Mouse (Mus musculus) heart, embryonic 12.5 days (tissue): ENCODE measurements around the gene Klhl30. TPM values are rescaled to one million over a fixed set of nuclear protein-coding genes. Genes with fewer than 3 reads are reported as not detected.

ENCODE experiments used
- ATAC-seq: fragments of 200-750 bp; cut with Nextera tagmentation; 2 replicates; pipeline ENCODE4 v1.8.0; 2017; ENCODE audit warnings: moderate TSS enrichment, moderate library complexity; ENCODE audit not compliant: insufficient number of reproducible peaks, low FRiP score
- H3K27ac ChIP-seq: fragments of 300-500 bp; sonication (generic); 2 replicates; pipeline ENCODE4 v1.5.1; 2016; ENCODE audit warnings: mild to moderate bottlenecking, moderate library complexity; ENCODE audit not compliant: poor library complexity, severe bottlenecking
- H3K27me3 ChIP-seq: fragments of 300-500 bp; sonication (generic); replicated peaks from 2 replicates; pipeline ENCODE4 v1.6.1; 2016; ENCODE audit warnings: mild to moderate bottlenecking, moderate library complexity
- H3K36me3 ChIP-seq: fragments of 300-500 bp; sonication (generic); 2 replicates; pipeline ENCODE4 v1.6.1; 2016; ENCODE audit warnings: mild to moderate bottlenecking, moderate library complexity
- H3K4me1 ChIP-seq: fragments of 300-500 bp; sonication (generic); replicated peaks from 2 replicates; pipeline ENCODE4 v1.6.1; 2016; ENCODE audit warnings: mild to moderate bottlenecking
- H3K4me2 ChIP-seq: fragments of 300-500 bp; sonication (generic); 2 replicates; pipeline ENCODE4 v1.6.1; 2016; ENCODE audit warnings: mild to moderate bottlenecking, moderate library complexity
- H3K4me3 ChIP-seq: fragments of 300-500 bp; sonication (generic); 2 replicates; pipeline ENCODE4 v1.5.1; 2016; ENCODE audit warnings: mild to moderate bottlenecking
- H3K9ac ChIP-seq: fragments of 300-500 bp; sonication (generic); 2 replicates; pipeline ENCODE4 v1.6.1; 2016; ENCODE audit warnings: mild to moderate bottlenecking, moderate library complexity
- H3K9me3 ChIP-seq: fragments of 300-500 bp; sonication (generic); replicated peaks from 2 replicates; pipeline ENCODE4 v1.6.1; 2016; ENCODE audit warnings: mild to moderate bottlenecking, moderate library complexity
- WGBS: fragments of 180-500 bp; shearing (Covaris S2); methylation state at CpG from one replicate; pipeline ENCODE4 v1.1.7; 2016; 5-methylcytosine and 5-hydroxymethylcytosine counted together
- polyA plus RNA-seq: library from polyadenylated mRNA; unstranded; fragments of >200 nt; fragmentation: Nextera tagmentation; extraction: Ambion mirVana; gene quantifications from 2 replicates; pipeline ENCODE4 v1.2.1, GENCODE M21; 2016

Klhl30 gene
- polyA plus RNA-seq, 1 experiment from 2014 or later: 44.2 TPM

- peaks cover 14% of the 10 kb centered on the region; the same call in 1 of the 2 replicates for H3K9me3 ChIP-seq
- no peak overlapping the region for H3K9ac ChIP-seq
- no peak overlapping the region for H3K27ac ChIP-seq
- WGBS: 86% methylated on average over 16 of the region's 16 CpGs
- peaks cover 11% of the 10 kb centered on the region for H3K4me1 ChIP-seq
- H3K36me3 ChIP-seq: peaks cover 40% of the 10 kb centered on the region
- ATAC-seq: no peak
- 0 out of 2 replicates have a peak, but pooled peaks cover 7% of the 10 kb centered on the region for H3K27me3 ChIP-seq
- no peak overlapping the region for H3K4me2 ChIP-seq
- H3K4me3 ChIP-seq: no peak overlapping the region
Measured at GRCm38 (mm10) chr1:91364822-91365644, 14.2 kb downstream of the Klhl30 start.

GRCm38 (mm10) chr1:91365816-91366214 lies 15.0 kb downstream of the Klhl30 start:
- H3K9me3 ChIP-seq: peaks cover 14% of the 10 kb centered on the region; the same call in 1 of the 2 replicates
- WGBS: 28% methylated on average over 8 of the region's 8 CpGs
- no peak for ATAC-seq
- peaks cover 41% of the 10 kb centered on the region for H3K36me3 ChIP-seq
- H3K4me2 ChIP-seq: peak overlapping the region; percentile 92
- peaks cover 11% of the 10 kb centered on the region for H3K4me1 ChIP-seq
- H3K4me3 ChIP-seq: peak overlapping the region; percentile 52
- H3K27ac ChIP-seq: no peak overlapping the region
- 0 out of 2 replicates have a peak, but pooled peaks cover 7% of the 10 kb centered on the region for H3K27me3 ChIP-seq
- peak overlapping the region; percentile 76; the same call in 1 of the 2 replicates for H3K9ac ChIP-seq

- Histone ChIP-seq H3K36me3 (peaks cover 41% of the 10 kb centered on the region), H3K9ac (peak within 1 kb of the TSS; percentile 76), H3K4me3 (peak within 1 kb of the TSS; percentile 52), H3K27me3 (0 out of 2 replicates have a peak, but pooled peaks cover 7% of the 10 kb centered on the region), H3K4me2 (peak within 1 kb of the TSS; percentile 92), H3K27ac (no peak within 1 kb of the TSS), H3K9me3 (peaks cover 14% of the 10 kb centered on the region; the same call in 1 of the 2 replicates), H3K4me1 (peaks cover 11% of the 10 kb centered on the region)
- WGBS: 1% methylated on average over 68 of the region's 68 CpGs
- ATAC-seq: peak; percentile 31; the same call in 1 of the 2 replicates
Measured at GRCm38 (mm10) chr1:91366215-91367108, 15.6 kb downstream of the Klhl30 start, which contains the start of gene Erfe. Erfe (plus strand) TSS chr1:91366430.

- Histone ChIP-seq H3K4me1 (peaks cover 11% of the 10 kb centered on the region), H3K9ac (no peak overlapping the region), H3K27ac (no peak overlapping the region), H3K4me3 (no peak overlapping the region), H3K27me3 (0 out of 2 replicates have a peak, but pooled peaks cover 7% of the 10 kb centered on the region), H3K36me3 (peaks cover 41% of the 10 kb centered on the region), H3K9me3 (peaks cover 10% of the 10 kb centered on the region; the same call in 1 of the 2 replicates), H3K4me2 (no peak overlapping the region)
- WGBS: 97% methylated on average over 3 of the region's 3 CpGs
- ATAC-seq: no peak
Measured at GRCm38 (mm10) chr1:91367295-91367694, 16.5 kb downstream of the Klhl30 start.

- WGBS: 68% methylated on average over 4 of the region's 4 CpGs
- H3K27me3 ChIP-seq: 0 out of 2 replicates have a peak, but pooled peaks cover 7% of the 10 kb centered on the region
- no peak for ATAC-seq
- H3K27ac ChIP-seq: no peak overlapping the region
- H3K9ac ChIP-seq: no peak overlapping the region
- H3K4me3 ChIP-seq: no peak overlapping the region
- H3K4me1 ChIP-seq: peaks cover 11% of the 10 kb centered on the region
- H3K36me3 ChIP-seq: peaks cover 47% of the 10 kb centered on the region
- 0 out of 2 replicates have a peak, but pooled peaks cover 1% of the 10 kb centered on the region for H3K9me3 ChIP-seq
- no peak overlapping the region for H3K4me2 ChIP-seq
Measured at GRCm38 (mm10) chr1:91369408-91369807, 18.6 kb downstream of the Klhl30 start.

- WGBS: 84% methylated on average over 23 of the region's 23 CpGs
- no peak for ATAC-seq
- H3K4me2 ChIP-seq: no peak overlapping the region
Measured at GRCm38 (mm10) chr1:91370055-91370454, 19.2 kb downstream of the Klhl30 start.

GRCm38 (mm10) chr1:91373414-91373835 lies 22.6 kb downstream of the Klhl30 start:
- Histone ChIP-seq H3K4me2 (no peak overlapping the region), H3K4me3 (no peak overlapping the region), H3K27me3 (no peaks in the 10 kb centered on the region), H3K27ac (no peak overlapping the region), H3K9me3 (no peaks in the 10 kb centered on the region), H3K36me3 (peaks cover 87% of the 10 kb centered on the region), H3K9ac (no peak overlapping the region), H3K4me1 (peaks cover 10% of the 10 kb centered on the region)
- ATAC-seq: no peak
- 87% methylated on average over 6 of the region's 6 CpGs for WGBS

More at GRCm38 (mm10) chr1:91370055-91370454, 19.2 kb downstream of the Klhl30 start:
- H3K27ac ChIP-seq: no peak overlapping the region
- H3K27me3 ChIP-seq: 0 out of 2 replicates have a peak, but pooled peaks cover 7% of the 10 kb centered on the region
- no peaks in the 10 kb centered on the region for H3K9me3 ChIP-seq
- H3K4me3 ChIP-seq: no peak overlapping the region
- H3K4me1 ChIP-seq: peaks cover 11% of the 10 kb centered on the region
- no peak overlapping the region for H3K9ac ChIP-seq
- H3K36me3 ChIP-seq: peaks cover 54% of the 10 kb centered on the region

- Histone ChIP-seq H3K9me3 (no peaks in the 10 kb centered on the region), H3K36me3 (peaks cover 91% of the 10 kb centered on the region), H3K27me3 (no peaks in the 10 kb centered on the region), H3K9ac (no peak overlapping the region), H3K4me3 (no peak overlapping the region), H3K4me1 (peaks cover 21% of the 10 kb centered on the region), H3K4me2 (no peak overlapping the region), H3K27ac (no peak overlapping the region)
- 59% methylated on average over 7 of the region's 7 CpGs for WGBS
- 0 out of 2 replicates have a peak, but pooled peaks have one; percentile 15 for ATAC-seq
Measured at GRCm38 (mm10) chr1:91380453-91381090, 29.8 kb downstream of the Klhl30 start.

GRCm38 (mm10) chr1:91381091-91381471 lies 30.3 kb downstream of the Klhl30 start:
- no peaks in the 10 kb centered on the region for H3K27me3 ChIP-seq
- peaks cover 21% of the 10 kb centered on the region for H3K4me1 ChIP-seq
- no peaks in the 10 kb centered on the region for H3K9me3 ChIP-seq
- 91% methylated on average over 4 of the region's 4 CpGs for WGBS
- H3K27ac ChIP-seq: no peak overlapping the region
- H3K36me3 ChIP-seq: peaks cover 88% of the 10 kb centered on the region
- H3K4me3 ChIP-seq: no peak overlapping the region
- no peak overlapping the region for H3K4me2 ChIP-seq
- H3K9ac ChIP-seq: no peak overlapping the region
- ATAC-seq: no peak

- Histone ChIP-seq H3K4me2 (no peak overlapping the region), H3K27ac (no peak overlapping the region), H3K36me3 (peaks cover 75% of the 10 kb centered on the region), H3K9ac (no peak overlapping the region), H3K27me3 (no peaks in the 10 kb centered on the region), H3K4me1 (no peaks in the 10 kb centered on the region), H3K9me3 (no peaks in the 10 kb centered on the region), H3K4me3 (no peak overlapping the region)
- no peak for ATAC-seq
- 93% methylated on average over 5 of the region's 5 CpGs for whole genome bisulfite sequencing
Measured at GRCm38 (mm10) chr1:91390369-91390768, 39.6 kb downstream of the Klhl30 start.
